Mouse (Mus musculus): Measurements from ENCODE around the gene Gm525. TPM values are rescaled to one million over a fixed set of nuclear protein-coding genes. Genes with fewer than 3 reads are reported as not detected.

Gene Gm525
- polyA plus RNA-seq, 2 experiments, result not detected

- Histone ChIP-seq H3K4me2 (ENCODE audit: low read depth) (no peak overlapping the region), H3K4me3 (ENCODE audit: insufficient read depth in 1 of 2, low read depth in 2 of 2, low read length in 2 of 2) (no peak overlapping the region), H3K9ac (replicated peaks) (no peak overlapping the region), H3K27ac (no peak overlapping the region), H3K4me1 (replicated peaks; ENCODE audit: control insufficient read depth in 2 of 2, insufficient read depth in 2 of 2, low read length in 1 of 2) (peaks cover 0 to 4% of the 10 kb centered on the region in 2 experiments; a peak in 1 of 4 replicates), H3K36me3 (replicated peaks; ENCODE audit: control insufficient read depth, insufficient read depth, low read depth) (no peaks in the 10 kb centered on the region), H3K27me3 (ENCODE audit: control insufficient read depth, insufficient read depth, low read length) (no peaks in the 10 kb centered on the region), H3K9me3 (ENCODE audit: control insufficient read depth, low read length) (no peaks in the 10 kb centered on the region)
- ATAC-seq (ENCODE audit: insufficient read depth) (no peak), DNase-seq (ENCODE audit: low read depth in 3 of 3, low spot score in 3 of 3) (no peak)
- WGBS (ENCODE audit: insufficient replicate concordance), result 50% methylated on average over 17 of the region's 17 CpGs
- TF ChIP-seq CTCF (IDR thresholded peaks at IDR 0.05; ENCODE audit: low read depth) (no peak), EP300 (IDR thresholded peaks at IDR 0.05; ENCODE audit: low read depth) (no peak)
These were observed 24.6 kb downstream of the Gm525 start for GRCm38 (mm10) chr11:89098083-89098835.

GRCm38 (mm10) chr11:89098930-89099329, 25.3 kb downstream of the Gm525 start:
- no peak overlapping the region for H3K9ac ChIP-seq (replicated peaks)
- no peaks in the 10 kb centered on the region for H3K36me3 ChIP-seq (replicated peaks; ENCODE audit: control insufficient read depth, insufficient read depth, low read depth)
- no peaks in the 10 kb centered on the region for H3K27me3 ChIP-seq (ENCODE audit: control insufficient read depth, insufficient read depth, low read length)
- no peak overlapping the region for H3K4me3 ChIP-seq (ENCODE audit: insufficient read depth in 1 of 2, low read depth in 2 of 2, low read length in 2 of 2)
- H3K4me1 ChIP-seq (replicated peaks; ENCODE audit: control insufficient read depth in 2 of 2, insufficient read depth in 2 of 2, low read length in 1 of 2), result peaks cover 0 to 4% of the 10 kb centered on the region in 2 experiments; a peak in 1 of 4 replicates
- TF ChIP-seq EP300 (IDR thresholded peaks at IDR 0.05; ENCODE audit: low read depth), result no peak
- TF ChIP-seq CTCF (IDR thresholded peaks at IDR 0.05; ENCODE audit: low read depth), result no peak
- WGBS (ENCODE audit: insufficient replicate concordance), result 59% methylated on average over 6 of the region's 6 CpGs
- H3K27ac ChIP-seq, result no peak overlapping the region
- ATAC-seq (ENCODE audit: insufficient read depth), result no peak
- no peaks in the 10 kb centered on the region for H3K9me3 ChIP-seq (ENCODE audit: control insufficient read depth, low read length)
- H3K4me2 ChIP-seq (ENCODE audit: low read depth), result no peak overlapping the region
- DNase-seq (ENCODE audit: low read depth in 3 of 3, low spot score in 3 of 3), result no peak

- Histone ChIP-seq H3K4me2 (ENCODE audit: low read depth) (peak overlapping the region; percentile 63), H3K4me1 (replicated peaks; ENCODE audit: control insufficient read depth in 2 of 2, insufficient read depth in 2 of 2, low read length in 1 of 2) (peaks cover 0 to 4% of the 10 kb centered on the region in 2 experiments; a peak in 1 of 4 replicates), H3K27ac (no peak overlapping the region), H3K4me3 (ENCODE audit: insufficient read depth in 1 of 2, low read depth in 2 of 2, low read length in 2 of 2) (peak overlapping the region in 1 of 2 experiments; percentile 46; a peak in 2 of 4 replicates), H3K9me3 (ENCODE audit: control insufficient read depth, low read length) (no peaks in the 10 kb centered on the region), H3K27me3 (ENCODE audit: control insufficient read depth, insufficient read depth, low read length) (no peaks in the 10 kb centered on the region), H3K36me3 (replicated peaks; ENCODE audit: control insufficient read depth, insufficient read depth, low read depth) (no peaks in the 10 kb centered on the region), H3K9ac (replicated peaks) (no peak overlapping the region)
- WGBS (ENCODE audit: insufficient replicate concordance), result under 1% methylated on average over 9 of the region's 9 CpGs
- DNase-seq (ENCODE audit: low read depth in 3 of 3, low spot score in 3 of 3) (peak; percentile 52 to 56 (median 55)), ATAC-seq (ENCODE audit: insufficient read depth) (peak; percentile 83)
- TF ChIP-seq EP300 (IDR thresholded peaks at IDR 0.05; ENCODE audit: low read depth), result no peak
- TF ChIP-seq CTCF (IDR thresholded peaks at IDR 0.05; ENCODE audit: low read depth), result peak; percentile 98
These were observed 26.8 kb downstream of the Gm525 start for GRCm38 (mm10) chr11:89100403-89100802.

GRCm38 (mm10) chr11:89100826-89101321, 27.2 kb downstream of the Gm525 start:
- TF ChIP-seq EP300 (IDR thresholded peaks at IDR 0.05; ENCODE audit: low read depth) (no peak), CTCF (IDR thresholded peaks at IDR 0.05; ENCODE audit: low read depth) (no peak)
- ATAC-seq (ENCODE audit: insufficient read depth) (peak; percentile 53; the same call in 1 of the 2 replicates), DNase-seq (ENCODE audit: low read depth in 3 of 3, low spot score in 3 of 3) (no peak)
- peak overlapping the region; percentile 40 for H3K9ac ChIP-seq (replicated peaks)
- peaks cover 0 to 4% of the 10 kb centered on the region in 2 experiments; a peak in 1 of 4 replicates for H3K4me1 ChIP-seq (replicated peaks; ENCODE audit: control insufficient read depth in 2 of 2, insufficient read depth in 2 of 2, low read length in 1 of 2)
- H3K4me3 ChIP-seq (ENCODE audit: insufficient read depth in 1 of 2, low read depth in 2 of 2, low read length in 2 of 2), result peak overlapping the region; percentile 42 to 46
- H3K36me3 ChIP-seq (replicated peaks; ENCODE audit: control insufficient read depth, insufficient read depth, low read depth), result no peaks in the 10 kb centered on the region
- H3K4me2 ChIP-seq (ENCODE audit: low read depth), result peak overlapping the region; percentile 63
- no peaks in the 10 kb centered on the region for H3K27me3 ChIP-seq (ENCODE audit: control insufficient read depth, insufficient read depth, low read length)
- no peaks in the 10 kb centered on the region for H3K9me3 ChIP-seq (ENCODE audit: control insufficient read depth, low read length)
- WGBS (ENCODE audit: insufficient replicate concordance), result 9% methylated on average over 17 of the region's 17 CpGs
- H3K27ac ChIP-seq, result no peak overlapping the region

- H3K4me1 ChIP-seq (replicated peaks; ENCODE audit: control insufficient read depth in 2 of 2, insufficient read depth in 2 of 2, low read length in 1 of 2), result peaks cover 0 to 4% of the 10 kb centered on the region in 2 experiments; a peak in 1 of 4 replicates
- no peak overlapping the region for H3K27ac ChIP-seq
- H3K4me3 ChIP-seq (ENCODE audit: insufficient read depth in 1 of 2, low read depth in 2 of 2, low read length in 2 of 2), result no peak overlapping the region
- no peak overlapping the region for H3K4me2 ChIP-seq (ENCODE audit: low read depth)
- no peak overlapping the region for H3K9ac ChIP-seq (replicated peaks)
- no peaks in the 10 kb centered on the region for H3K9me3 ChIP-seq (ENCODE audit: control insufficient read depth, low read length)
- 69% methylated on average over 14 of the region's 14 CpGs for WGBS (ENCODE audit: insufficient replicate concordance)
- H3K36me3 ChIP-seq (replicated peaks; ENCODE audit: control insufficient read depth, insufficient read depth, low read depth), result no peaks in the 10 kb centered on the region
- no peak for TF ChIP-seq EP300 (IDR thresholded peaks at IDR 0.05; ENCODE audit: low read depth)
- TF ChIP-seq CTCF (IDR thresholded peaks at IDR 0.05; ENCODE audit: low read depth), result no peak
- DNase-seq (ENCODE audit: low read depth in 3 of 3, low spot score in 3 of 3) (no peak), ATAC-seq (ENCODE audit: insufficient read depth) (no peak)
- no peaks in the 10 kb centered on the region for H3K27me3 ChIP-seq (ENCODE audit: control insufficient read depth, insufficient read depth, low read length)
These were observed 29.5 kb downstream of the Gm525 start for GRCm38 (mm10) chr11:89103166-89103565.
